Mouse (Mus musculus) brain, embryonic 14.5 days (tissue): ENCODE measurements around the gene Muc5b.

Source experiments
- CTCF ChIP-seq: fragments of 200-500 bp; IDR thresholded peaks from 2 replicates; pipeline ENCODE4 v1.5.1; 2012; ENCODE audit warnings: inconsistent platforms, mild to moderate bottlenecking, moderate library complexity, borderline replicate concordance; ENCODE audit not compliant: insufficient read depth, insufficient read length; ENCODE audit errors: extremely low read depth
- POLR2A ChIP-seq: fragments of 200-500 bp; IDR thresholded peaks from 2 replicates; pipeline ENCODE4 v1.6.1; 2012; ENCODE audit warnings: mild to moderate bottlenecking, inconsistent platforms, borderline replicate concordance; ENCODE audit not compliant: poor library complexity, insufficient read depth, insufficient read length, severe bottlenecking; ENCODE audit errors: extremely low read depth

DNA sequence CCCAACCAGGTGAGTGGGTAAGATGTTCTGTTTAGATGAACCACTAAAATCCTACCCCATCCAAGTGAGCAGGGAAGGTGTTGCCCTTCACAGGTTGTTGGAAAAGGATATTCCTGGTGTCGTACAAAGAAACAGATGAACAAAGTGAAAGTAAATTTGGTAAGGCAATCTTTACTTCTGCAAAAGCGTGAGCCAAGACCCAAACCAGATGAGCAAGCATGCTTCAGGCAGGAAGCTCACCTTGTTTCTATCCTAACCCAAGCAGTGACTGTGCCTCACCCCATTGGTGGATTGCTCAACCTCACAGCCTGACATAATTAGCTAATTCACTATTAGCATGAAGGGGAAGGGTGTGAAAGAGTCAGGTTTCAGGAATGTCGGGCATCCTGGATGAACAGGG lies 72.4 kb downstream of the Muc5b start:
- TF ChIP-seq CTCF = no peak
- no peak for TF ChIP-seq POLR2A
